Mouse (Mus musculus): ENCODE data around the gene Elfn1. TPM values are rescaled to one million over a fixed set of nuclear protein-coding genes. Genes with fewer than 3 reads are reported as not detected.

Elfn1 gene
- polyA plus RNA-seq, 1 experiment, result 0.11 TPM

- Histone ChIP-seq H3K4me1 (ENCODE audit: control insufficient read depth, insufficient read depth, insufficient read length, low read length) (peaks cover 6% of the 10 kb centered on the region), H3K4me3 (ENCODE audit: low read depth, low read length) (no peak overlapping the region), H3K27ac (ENCODE audit: insufficient read depth, low read depth, low read length) (no peak overlapping the region), H3K36me3 (ENCODE audit: control insufficient read depth, insufficient read depth, low read length) (no peaks in the 10 kb centered on the region), H3K27me3 (ENCODE audit: control insufficient read depth, insufficient read depth, low read length) (peaks cover 72% of the 10 kb centered on the region)
- whole genome bisulfite sequencing, result 42% methylated on average over 3 of the region's 3 CpGs
- TF ChIP-seq CTCF (IDR thresholded peaks at IDR 0.05; ENCODE audit: extremely low read depth, insufficient read length, insufficient replicate concordance, low read depth, low read length) (no peak), POLR2A (IDR thresholded peaks at IDR 0.05; ENCODE audit: low read depth, low read length) (no peak)
Observed at GRCm38 (mm10) chr5:139910755-139911300, 3.1 kb downstream of the Elfn1 start.

- Histone ChIP-seq H3K27ac (ENCODE audit: insufficient read depth, low read depth, low read length) (no peak overlapping the region), H3K27me3 (ENCODE audit: control insufficient read depth, insufficient read depth, low read length) (peaks cover 66% of the 10 kb centered on the region), H3K36me3 (ENCODE audit: control insufficient read depth, insufficient read depth, low read length) (no peaks in the 10 kb centered on the region), H3K4me3 (ENCODE audit: low read depth, low read length) (no peak overlapping the region), H3K4me1 (ENCODE audit: control insufficient read depth, insufficient read depth, insufficient read length, low read length) (peaks cover 6% of the 10 kb centered on the region)
- 13% methylated on average over 19 of the region's 19 CpGs for WGBS
- TF ChIP-seq POLR2A (IDR thresholded peaks at IDR 0.05; ENCODE audit: low read depth, low read length), result no peak
- TF ChIP-seq CTCF (IDR thresholded peaks at IDR 0.05; ENCODE audit: extremely low read depth, insufficient read length, insufficient replicate concordance, low read depth, low read length), result no peak
Observed at GRCm38 (mm10) chr5:139911506-139911905, 3.8 kb downstream of the Elfn1 start.

GRCm38 (mm10) chr5:139912121-139912771, 4.5 kb downstream of the Elfn1 start:
- H3K27ac ChIP-seq (ENCODE audit: insufficient read depth, low read depth, low read length), result no peak overlapping the region
- TF ChIP-seq POLR2A (IDR thresholded peaks at IDR 0.05; ENCODE audit: low read depth, low read length) (no peak), CTCF (IDR thresholded peaks at IDR 0.05; ENCODE audit: extremely low read depth, insufficient read length, insufficient replicate concordance, low read depth, low read length) (no peak)
- H3K4me1 ChIP-seq (ENCODE audit: control insufficient read depth, insufficient read depth, insufficient read length, low read length), result peaks cover 6% of the 10 kb centered on the region
- 1% methylated on average over 54 of the region's 64 CpGs for WGBS
- H3K4me3 ChIP-seq (ENCODE audit: low read depth, low read length), result peak overlapping the region; percentile 42
- peaks cover 58% of the 10 kb centered on the region for H3K27me3 ChIP-seq (ENCODE audit: control insufficient read depth, insufficient read depth, low read length)
- H3K36me3 ChIP-seq (ENCODE audit: control insufficient read depth, insufficient read depth, low read length), result no peaks in the 10 kb centered on the region

- H3K36me3 ChIP-seq (ENCODE audit: control insufficient read depth, insufficient read depth, low read length), result no peaks in the 10 kb centered on the region
- WGBS, result 55% methylated on average over 11 of the region's 11 CpGs
- no peak overlapping the region for H3K27ac ChIP-seq (ENCODE audit: insufficient read depth, low read depth, low read length)
- TF ChIP-seq CTCF (IDR thresholded peaks at IDR 0.05; ENCODE audit: extremely low read depth, insufficient read length, insufficient replicate concordance, low read depth, low read length), result no peak
- TF ChIP-seq POLR2A (IDR thresholded peaks at IDR 0.05; ENCODE audit: low read depth, low read length), result no peak
- H3K27me3 ChIP-seq (ENCODE audit: control insufficient read depth, insufficient read depth, low read length), result peaks cover 2% of the 10 kb centered on the region
- no peak overlapping the region for H3K4me3 ChIP-seq (ENCODE audit: low read depth, low read length)
- H3K4me1 ChIP-seq (ENCODE audit: control insufficient read depth, insufficient read depth, insufficient read length, low read length), result no peaks in the 10 kb centered on the region
Observed at GRCm38 (mm10) chr5:139921666-139922065, 13.9 kb downstream of the Elfn1 start.

- Histone ChIP-seq H3K27me3 (ENCODE audit: control insufficient read depth, insufficient read depth, low read length) (no peaks in the 10 kb centered on the region; the same call in 1 of the 2 replicates), H3K4me1 (ENCODE audit: control insufficient read depth, insufficient read depth, insufficient read length, low read length) (no peaks in the 10 kb centered on the region), H3K36me3 (ENCODE audit: control insufficient read depth, insufficient read depth, low read length) (no peaks in the 10 kb centered on the region), H3K27ac (ENCODE audit: insufficient read depth, low read depth, low read length) (no peak overlapping the region), H3K4me3 (ENCODE audit: low read depth, low read length) (no peak overlapping the region)
- no peak for TF ChIP-seq POLR2A (IDR thresholded peaks at IDR 0.05; ENCODE audit: low read depth, low read length)
- no peak for TF ChIP-seq CTCF (IDR thresholded peaks at IDR 0.05; ENCODE audit: extremely low read depth, insufficient read length, insufficient replicate concordance, low read depth, low read length)
- 89% methylated on average over 8 of the region's 8 CpGs for WGBS
Observed at GRCm38 (mm10) chr5:139923867-139924266, 16.1 kb downstream of the Elfn1 start.

GRCm38 (mm10) chr5:139930102-139930501, 22.4 kb downstream of the Elfn1 start:
- Histone ChIP-seq H3K4me1 (ENCODE audit: control insufficient read depth, insufficient read depth, insufficient read length, low read length) (no peaks in the 10 kb centered on the region), H3K27me3 (ENCODE audit: control insufficient read depth, insufficient read depth, low read length) (peaks cover 11% of the 10 kb centered on the region; the same call in 1 of the 2 replicates), H3K36me3 (ENCODE audit: control insufficient read depth, insufficient read depth, low read length) (no peaks in the 10 kb centered on the region), H3K4me3 (ENCODE audit: low read depth, low read length) (no peak overlapping the region), H3K27ac (ENCODE audit: insufficient read depth, low read depth, low read length) (no peak overlapping the region)
- TF ChIP-seq CTCF (IDR thresholded peaks at IDR 0.05; ENCODE audit: extremely low read depth, insufficient read length, insufficient replicate concordance, low read depth, low read length) (no peak), POLR2A (IDR thresholded peaks at IDR 0.05; ENCODE audit: low read depth, low read length) (no peak)
- WGBS, result 87% methylated on average over 12 of the region's 12 CpGs

GRCm38 (mm10) chr5:139930927-139931351, 23.2 kb downstream of the Elfn1 start:
- no peaks in the 10 kb centered on the region for H3K4me1 ChIP-seq (ENCODE audit: control insufficient read depth, insufficient read depth, insufficient read length, low read length)
- TF ChIP-seq POLR2A (IDR thresholded peaks at IDR 0.05; ENCODE audit: low read depth, low read length), result no peak
- no peak for TF ChIP-seq CTCF (IDR thresholded peaks at IDR 0.05; ENCODE audit: extremely low read depth, insufficient read length, insufficient replicate concordance, low read depth, low read length)
- H3K36me3 ChIP-seq (ENCODE audit: control insufficient read depth, insufficient read depth, low read length), result no peaks in the 10 kb centered on the region
- H3K4me3 ChIP-seq (ENCODE audit: low read depth, low read length), result no peak overlapping the region
- H3K27me3 ChIP-seq (ENCODE audit: control insufficient read depth, insufficient read depth, low read length), result peaks cover 11% of the 10 kb centered on the region; the same call in 1 of the 2 replicates
- 6% methylated on average over 12 of the region's 12 CpGs for WGBS
- H3K27ac ChIP-seq (ENCODE audit: insufficient read depth, low read depth, low read length), result no peak overlapping the region

Data from small intestine, adult 2 months (tissue).